ENCODE assay signal across 24 mouse cellular contexts in genomic region chr1:91466186-91466585, GRCm38 (mm10). TPM values are rescaled to one million over a fixed set of nuclear protein-coding genes. Genes with fewer than 3 reads are reported as not detected.
A peak's percentile ranks its signal among the peaks of the same experiment; 100 is the strongest.
DNase-seq lines count a peak whose midpoint lies in the region; ATAC-seq lines count a peak whose summit lies in the region.
"Had no signal": no experiment of that assay in that cellular context is flagged by ENCODE, and none has a peak within 500 bp of the region (broad histone marks: within the 10 kb centered on the region; RNA-seq: fewer than 3 reads in every experiment).

No protein-coding gene starts in this region.

- H3K4me2 ChIP-seq in lung, embryonic 15.5 days = no peak overlapping the region
- H3K4me2 ChIP-seq in liver, embryonic 15.5 days = no peak overlapping the region
- H3K4me2 ChIP-seq: heart, embryonic 13.5 days; limb, embryonic 12.5 days; midbrain, embryonic 15.5 days; neural tube, embryonic 12.5 days had no signal

- peak overlapping the region; percentile 66 for H3K27ac ChIP-seq in lung, embryonic 15.5 days
- peak overlapping the region; percentile 24; the same call in 1 of the 2 replicates for H3K27ac ChIP-seq in liver, embryonic 15.5 days (replicated peaks)
- H3K27ac ChIP-seq: forebrain, embryonic 10.5 days; hindbrain, postnatal 0 days; limb, embryonic 12.5 days; midbrain, embryonic 15.5 days; neural tube, embryonic 12.5 days had no signal

- no peak overlapping the region for H3K9ac ChIP-seq in lung, embryonic 15.5 days
- H3K9ac ChIP-seq in liver, embryonic 15.5 days = no peak overlapping the region
- H3K9ac ChIP-seq: heart, embryonic 13.5 days; limb, embryonic 12.5 days; midbrain, embryonic 15.5 days; neural tube, embryonic 12.5 days had no signal

- no peak overlapping the region for H3K4me3 ChIP-seq in lung, embryonic 15.5 days
- H3K4me3 ChIP-seq in liver, embryonic 15.5 days (replicated peaks) = no peak overlapping the region
- H3K4me3 ChIP-seq: forebrain, embryonic 10.5 days; heart, embryonic 13.5 days; limb, embryonic 12.5 days; midbrain, embryonic 15.5 days; neural tube, embryonic 12.5 days had no signal

- peak; percentile 61 for DNase-seq in kidney, adult 11 months
- DNase-seq in kidney, postnatal 4 days = no peak
- no peak for DNase-seq in lung, postnatal 25 days (ENCODE audit: low spot score)
- DNase-seq in thymus, postnatal 0 days (ENCODE audit: low spot score) = no peak
- no peak for DNase-seq in urinary bladder, postnatal 36 days (ENCODE audit: low spot score in 2 of 2)
- DNase-seq: cerebellum, adult 11 months; cerebellum, adult 9-11 months; gastrocnemius, postnatal 10 days; heart, adult 11 months; heart, postnatal 14 days; lung, adult 18-20 months; lung, postnatal 4 days; right cerebral cortex, postnatal 14 days; spleen, adult 18-20 months; thymus, postnatal 25 days had no signal

- H3K27me3 ChIP-seq in lung, embryonic 15.5 days = no peaks in the 10 kb centered on the region
- no peaks in the 10 kb centered on the region for H3K27me3 ChIP-seq in liver, embryonic 15.5 days
- H3K27me3 ChIP-seq: heart, embryonic 13.5 days; limb, embryonic 12.5 days; midbrain, embryonic 15.5 days; neural tube, embryonic 12.5 days had no signal

- no peaks in the 10 kb centered on the region for H3K9me3 ChIP-seq in lung, embryonic 15.5 days
- no peaks in the 10 kb centered on the region for H3K9me3 ChIP-seq in liver, embryonic 15.5 days (replicated peaks)
- H3K9me3 ChIP-seq: forebrain, embryonic 10.5 days; heart, embryonic 13.5 days; limb, embryonic 12.5 days; midbrain, embryonic 15.5 days; neural tube, embryonic 12.5 days had no signal

- H3K36me3 ChIP-seq in lung, embryonic 15.5 days = no peaks in the 10 kb centered on the region
- no peaks in the 10 kb centered on the region for H3K36me3 ChIP-seq in liver, embryonic 15.5 days (replicated peaks)
- H3K36me3 ChIP-seq: forebrain, embryonic 10.5 days; heart, embryonic 13.5 days; limb, embryonic 12.5 days; midbrain, embryonic 15.5 days; neural tube, embryonic 12.5 days had no signal

- peaks cover 12% of the 10 kb centered on the region for H3K4me1 ChIP-seq in lung, embryonic 15.5 days
- peaks cover 14% of the 10 kb centered on the region; the same call in 1 of the 2 replicates for H3K4me1 ChIP-seq in liver, embryonic 15.5 days (replicated peaks)
- H3K4me1 ChIP-seq: midbrain, embryonic 15.5 days; neural tube, embryonic 12.5 days had no signal

- WGBS in lung, embryonic 15.5 days = 76% methylated on average over 6 of the region's 6 CpGs
- 66% methylated on average over 6 of the region's 6 CpGs for WGBS in liver, embryonic 15.5 days (ENCODE audit: insufficient replicate concordance)

- ATAC-seq in lung, embryonic 15.5 days (ENCODE audit: borderline replicate concordance, extremely low read depth, low FRiP score, low TSS enrichment) = no peak
- no peak for ATAC-seq in liver, embryonic 15.5 days (ENCODE audit: insufficient read depth)
- ATAC-seq: forebrain, embryonic 16.5 days; hindbrain, postnatal 0 days; midbrain, embryonic 15.5 days had no signal

RNA-seq across cellular contexts. Expression of gene Per2, which starts 7.1 kb away (rescaled TPM):
- 8.2 and 11.4 TPM in 2 replicates for polyA plus RNA-seq in lung, embryonic 15.5 days (2015; fragmentation: Nextera tagmentation; extraction: Ambion mirVana)
- 2.3 and 3.3 TPM in 2 replicates for polyA plus RNA-seq in liver, embryonic 15.5 days (2015; fragmentation: Nextera tagmentation; extraction: Ambion mirVana)
- 0.95 and 1.1 TPM in 2 replicates for polyA plus RNA-seq in thymus, postnatal 0 days (2015; fragmentation: Nextera tagmentation; extraction: Ambion mirVana)

RNA-seq across cellular contexts. Expression of gene Traf3ip1, which starts 28.3 kb away (rescaled TPM):
- 11.0 and 11.5 TPM in 2 replicates for polyA plus RNA-seq in lung, embryonic 15.5 days (2015; fragmentation: Nextera tagmentation; extraction: Ambion mirVana)
- 1.8 and 2.1 TPM in 2 replicates for polyA plus RNA-seq in liver, embryonic 15.5 days (2015; fragmentation: Nextera tagmentation; extraction: Ambion mirVana)
- polyA plus RNA-seq in thymus, postnatal 0 days (2015; fragmentation: Nextera tagmentation; extraction: Ambion mirVana) = 4.6 and 5.1 TPM in 2 replicates

RNA-seq across cellular contexts. Expression of gene Hes6, which starts 52.3 kb away (rescaled TPM):
- 85.4 and 91.3 TPM in 2 replicates for polyA plus RNA-seq in lung, embryonic 15.5 days (2015; fragmentation: Nextera tagmentation; extraction: Ambion mirVana)
- 21.1 and 24.1 TPM in 2 replicates for polyA plus RNA-seq in liver, embryonic 15.5 days (2015; fragmentation: Nextera tagmentation; extraction: Ambion mirVana)
- polyA plus RNA-seq in thymus, postnatal 0 days (2015; fragmentation: Nextera tagmentation; extraction: Ambion mirVana) = 216 and 236 TPM in 2 replicates
